Mouse (Mus musculus) adrenal gland, adult 8-10 months (tissue): ENCODE measurements around the gene 2810459M11Rik. TPM values are rescaled to one million over a fixed set of nuclear protein-coding genes. Genes with fewer than 3 reads are reported as not detected.
"Not testable (repeated sequence)": the region's sequence is repeated elsewhere in the genome, so short reads cannot be mapped to it uniquely, and the experiment has no call there.

Source experiments
- DNase-seq: peaks from one replicate; pipeline ENCODE4 v3.0.0; 2022
- total RNA-seq, 4 experiments: library from RNA; stranded (reverse); gene quantifications; 2 replicates each; pipeline ENCODE4 v1.2.4; 2022

The 2810459M11Rik gene
- total RNA-seq = 1 to 10 TPM in 1 of 4 experiments, under 1 TPM in 3; 0.18 to 1.0 (median 0.29) TPM

DNA sequence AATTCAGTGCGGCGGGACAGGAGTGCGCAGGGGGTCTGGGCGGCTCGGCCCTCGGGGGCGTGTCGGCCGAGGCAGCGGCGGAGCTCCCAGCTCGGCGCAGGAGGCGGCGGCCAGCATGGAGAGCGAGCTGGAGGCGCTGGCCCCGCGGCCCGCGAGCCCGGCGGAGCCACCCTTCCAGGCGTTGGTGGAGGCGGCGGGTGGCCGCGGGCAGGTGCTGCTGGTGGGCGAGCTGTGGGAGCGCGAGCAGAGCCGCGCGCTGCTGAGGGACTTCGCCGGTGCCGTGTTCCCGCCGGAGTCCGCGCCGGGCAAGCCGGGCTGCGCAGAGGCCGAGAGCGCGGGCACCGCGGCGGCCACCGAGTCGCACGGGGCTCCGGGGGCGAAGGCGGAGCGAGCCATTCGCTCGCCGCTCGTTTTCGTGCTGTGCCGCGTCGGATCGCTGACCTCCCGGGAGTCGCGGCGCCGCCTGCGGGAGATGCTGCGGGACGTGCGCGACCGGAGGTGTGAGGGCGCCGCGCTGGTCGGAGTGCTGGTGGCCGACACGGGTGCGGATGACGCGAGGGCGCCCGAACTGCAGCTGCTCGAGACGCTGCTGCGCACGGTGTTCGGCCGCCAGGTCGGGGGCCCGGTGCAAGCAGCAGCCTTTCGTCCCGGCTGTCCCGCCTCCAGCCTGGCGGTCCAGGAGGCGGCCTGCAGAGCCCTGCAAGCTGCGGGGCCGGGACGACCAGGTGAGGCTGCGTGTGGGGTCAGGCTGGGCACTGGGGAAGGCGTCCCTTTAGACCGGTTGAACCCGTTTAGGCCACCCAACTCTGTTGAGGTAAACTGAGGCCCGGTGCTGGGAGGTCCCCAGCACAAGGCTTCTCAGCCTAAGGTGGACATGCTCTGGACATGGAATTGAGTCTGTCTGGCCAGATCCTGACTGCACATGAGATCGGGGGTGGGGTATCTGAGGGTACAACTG, at the start of gene 2810459M11Rik:
Gene 2810459M11Rik, plus strand, starts transcription at position 16 of the 958 bp plus-strand sequence.
- DNase-seq = no peak

DNA sequence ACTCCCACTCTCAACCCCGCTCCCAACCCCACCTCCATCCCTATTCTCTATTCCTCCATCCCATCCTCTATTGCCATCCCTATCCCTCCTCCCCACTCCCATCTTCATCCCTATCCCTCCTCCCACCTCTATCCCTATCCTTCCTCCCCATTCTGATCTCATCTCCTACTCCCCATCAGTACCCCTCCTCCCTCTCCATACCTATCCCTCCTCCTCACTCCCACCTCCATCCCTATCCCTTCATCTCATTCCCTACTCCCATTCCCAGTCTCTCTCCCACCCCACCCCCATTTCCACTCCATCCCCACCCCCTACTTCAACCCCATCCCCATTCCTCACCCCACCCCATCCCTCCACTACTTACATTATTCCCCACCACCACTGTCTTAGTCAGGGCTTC, 48.4 kb upstream of the 2810459M11Rik start:
- no peak for DNase-seq

DNA sequence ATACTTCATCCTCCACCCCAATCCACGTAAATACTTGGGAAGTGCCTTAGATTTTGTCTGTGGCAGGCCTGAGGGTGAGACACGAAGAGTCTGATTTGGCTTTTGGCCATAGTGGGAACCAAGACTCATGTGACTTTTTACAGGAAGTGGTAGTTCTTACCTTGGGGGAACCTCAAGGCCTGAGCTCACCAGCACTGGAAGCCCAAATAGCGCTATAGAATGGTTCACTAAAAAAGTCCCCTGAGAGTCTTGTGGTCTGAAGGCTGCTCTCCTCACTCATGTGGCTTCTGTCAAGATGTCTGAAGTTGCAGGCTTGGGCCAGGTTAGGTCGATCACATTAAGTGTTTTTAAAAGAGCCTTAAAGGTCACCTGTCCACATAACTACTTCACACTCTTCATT, 47.7 kb upstream of the 2810459M11Rik start:
- no peak for DNase-seq

DNA sequence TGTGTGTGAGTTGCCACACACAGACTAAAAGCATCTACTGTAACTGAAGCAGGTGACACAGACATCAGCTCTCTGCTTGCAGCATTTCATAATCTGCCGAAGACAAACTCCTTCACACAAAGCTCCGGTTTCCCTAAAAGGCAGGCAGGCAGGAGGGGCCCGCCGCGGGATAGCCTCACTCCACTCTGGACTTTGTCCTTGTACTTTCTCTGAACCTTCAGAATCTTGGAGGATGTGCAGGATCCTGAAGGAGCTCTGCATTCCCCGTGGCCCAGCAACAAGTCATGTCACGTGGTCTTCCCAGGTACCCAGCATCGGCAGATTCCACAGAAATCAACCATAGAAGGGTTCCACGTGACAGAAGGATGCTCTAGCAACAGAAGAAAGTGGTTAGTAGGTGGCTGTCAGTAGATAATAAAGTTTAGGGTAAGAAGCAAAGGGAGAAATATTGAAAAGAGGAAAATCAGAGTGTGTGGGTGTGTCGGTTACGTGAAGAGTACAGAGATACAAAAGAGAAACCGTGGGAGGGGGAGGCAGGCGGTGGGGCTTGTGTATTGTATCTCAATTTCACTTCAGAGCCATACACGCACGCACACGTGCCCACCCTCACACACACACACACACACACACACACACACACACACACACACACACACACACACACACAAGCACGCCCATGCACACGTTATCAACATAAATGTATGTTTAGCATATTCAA, 45.7 kb upstream of the 2810459M11Rik start:
- DNase-seq = no peak

DNA sequence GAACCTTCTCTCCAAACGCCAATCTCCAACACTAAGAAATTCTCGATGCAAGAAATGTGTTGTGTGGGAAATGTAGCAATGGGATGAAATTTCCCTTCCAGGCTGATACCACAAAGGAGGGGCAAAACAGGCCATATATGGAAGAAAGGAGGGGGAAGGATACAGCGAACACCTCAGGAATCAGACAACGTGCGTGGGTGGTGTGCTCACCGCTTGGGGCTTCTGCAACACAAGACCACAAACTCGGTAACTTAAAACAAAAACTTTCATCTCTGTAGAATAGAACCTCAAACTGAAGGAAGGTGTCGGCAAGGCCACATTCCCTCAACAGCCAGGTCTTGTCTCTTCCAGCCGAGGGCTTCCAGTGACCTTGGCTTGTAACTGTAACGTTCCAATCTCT, 40.1 kb upstream of the 2810459M11Rik start:
- no peak for DNase-seq

DNA sequence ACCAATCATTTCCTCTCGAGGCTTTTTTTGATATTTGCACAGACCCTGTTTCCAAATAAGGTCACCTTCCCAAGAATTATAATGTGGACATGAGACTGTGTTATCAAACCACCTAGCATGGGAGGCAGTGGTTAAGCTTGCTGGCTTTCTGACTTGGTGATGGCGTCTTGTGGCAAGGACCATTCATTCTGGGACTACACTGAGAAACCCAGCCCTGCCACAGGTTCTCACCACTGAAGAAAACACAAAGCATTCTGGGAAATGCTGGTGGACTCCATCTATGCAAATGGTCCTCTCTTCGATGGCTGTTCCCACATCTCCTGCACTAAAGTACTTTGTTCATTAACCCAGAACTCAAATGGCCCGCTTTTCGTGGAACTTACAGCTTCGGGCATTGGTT, 39.6 kb upstream of the 2810459M11Rik start:
- no peak for DNase-seq

DNA sequence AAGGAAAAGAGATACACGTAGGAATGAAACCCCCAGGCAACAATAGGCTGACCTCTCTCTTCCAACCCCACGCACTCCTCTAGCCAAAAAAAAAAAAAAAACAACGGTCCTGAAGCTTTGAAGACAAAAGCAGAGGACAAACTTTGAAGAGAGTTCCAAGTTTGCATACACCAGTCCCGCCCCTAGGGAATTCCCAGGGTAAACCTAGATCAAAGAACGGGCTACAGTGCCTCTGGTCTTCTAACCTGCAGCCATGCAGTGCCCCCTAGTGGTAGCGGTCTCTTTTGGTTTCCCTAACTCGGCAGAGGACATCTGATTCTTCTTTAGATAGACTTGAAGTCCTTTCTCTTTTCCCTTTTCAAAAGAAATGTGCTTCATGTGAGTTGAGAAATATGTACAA, 37.9 kb upstream of the 2810459M11Rik start:
- peak; percentile 79 for DNase-seq

DNA sequence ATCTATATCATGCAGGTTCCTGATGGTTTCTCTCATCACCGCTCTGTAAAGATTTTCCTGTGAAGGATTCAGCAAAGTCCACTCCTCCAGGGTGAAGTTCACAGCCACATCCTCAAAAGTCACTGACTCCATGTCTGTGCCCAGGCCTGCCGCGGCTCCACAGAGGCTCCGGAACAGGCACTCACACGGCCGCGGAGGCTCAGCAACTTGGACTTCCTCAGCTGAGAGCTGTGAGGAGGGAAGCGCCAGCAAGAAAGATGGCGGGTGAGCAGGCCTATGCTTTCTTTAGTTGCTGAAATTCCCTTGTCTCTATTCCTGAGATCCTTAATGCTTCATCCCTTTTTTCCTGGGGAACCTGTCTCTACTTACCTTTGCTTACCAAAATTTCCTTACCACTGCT, 29.9 kb upstream of the 2810459M11Rik start:
- not testable (repeated sequence) for DNase-seq

DNA sequence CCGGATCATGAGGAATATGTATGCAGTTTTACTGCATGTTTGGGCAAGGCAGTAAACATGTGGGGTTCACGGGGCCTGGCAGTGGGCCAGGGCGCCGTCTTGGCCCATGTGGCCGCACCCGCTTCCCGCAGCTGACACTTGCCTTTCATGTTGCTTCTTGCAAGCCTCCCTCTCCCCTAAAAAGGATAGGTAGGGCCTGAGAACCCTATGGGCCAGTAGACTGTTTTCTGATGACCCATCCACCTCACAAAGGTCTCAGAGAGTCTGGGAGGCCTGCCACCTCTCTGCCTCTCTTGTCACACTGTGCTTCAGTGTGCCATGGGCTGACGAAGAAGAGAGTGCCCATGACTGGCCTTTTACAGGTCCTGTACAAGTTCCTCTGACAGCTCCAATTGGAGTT, 29.1 kb upstream of the 2810459M11Rik start, which contains the start of gene Spata3:
Gene Spata3, plus strand, starts transcription at position 301 of the 400 bp plus-strand sequence.
- no peak for DNase-seq

DNA sequence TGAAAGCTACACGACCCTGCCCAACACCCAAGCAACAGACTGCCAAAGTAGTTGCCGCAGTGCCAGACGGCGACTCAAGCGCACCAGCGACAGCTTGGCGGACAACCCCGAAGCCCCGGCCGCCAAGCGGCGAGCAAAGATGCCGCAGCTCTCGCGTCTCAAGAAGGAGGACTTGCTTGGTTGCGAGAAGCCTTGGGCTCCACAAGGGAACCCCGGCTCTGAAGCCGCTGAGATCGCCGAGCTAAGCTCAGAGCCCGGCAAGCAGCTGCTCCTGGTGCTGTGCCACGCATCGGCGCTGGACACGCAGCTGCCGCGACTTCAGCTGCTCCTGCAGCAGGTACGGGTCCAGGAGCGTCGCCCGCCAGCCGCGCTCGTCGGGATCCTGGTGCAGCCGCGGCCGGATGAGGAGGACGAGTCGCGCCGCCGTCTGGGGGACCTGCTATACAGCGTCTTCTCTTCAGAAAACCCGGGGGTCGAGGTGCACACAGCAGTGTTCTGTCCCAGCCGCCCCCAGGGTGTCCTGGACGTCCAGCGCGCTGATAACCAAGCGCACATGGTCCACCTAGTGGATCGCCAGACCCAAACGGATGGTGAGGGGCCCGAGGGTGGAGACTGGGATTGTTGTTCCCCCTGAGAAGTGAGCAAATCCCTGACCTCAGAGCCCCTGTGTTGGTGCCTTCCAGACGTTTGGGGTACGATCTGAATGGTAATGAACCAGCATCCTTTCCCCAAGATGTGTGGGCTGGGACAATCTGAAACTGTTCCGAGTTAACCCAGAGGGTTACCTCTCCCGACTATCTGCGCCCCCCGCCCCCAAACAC, 27.2 kb upstream of the 2810459M11Rik start:
- no peak for DNase-seq

DNA sequence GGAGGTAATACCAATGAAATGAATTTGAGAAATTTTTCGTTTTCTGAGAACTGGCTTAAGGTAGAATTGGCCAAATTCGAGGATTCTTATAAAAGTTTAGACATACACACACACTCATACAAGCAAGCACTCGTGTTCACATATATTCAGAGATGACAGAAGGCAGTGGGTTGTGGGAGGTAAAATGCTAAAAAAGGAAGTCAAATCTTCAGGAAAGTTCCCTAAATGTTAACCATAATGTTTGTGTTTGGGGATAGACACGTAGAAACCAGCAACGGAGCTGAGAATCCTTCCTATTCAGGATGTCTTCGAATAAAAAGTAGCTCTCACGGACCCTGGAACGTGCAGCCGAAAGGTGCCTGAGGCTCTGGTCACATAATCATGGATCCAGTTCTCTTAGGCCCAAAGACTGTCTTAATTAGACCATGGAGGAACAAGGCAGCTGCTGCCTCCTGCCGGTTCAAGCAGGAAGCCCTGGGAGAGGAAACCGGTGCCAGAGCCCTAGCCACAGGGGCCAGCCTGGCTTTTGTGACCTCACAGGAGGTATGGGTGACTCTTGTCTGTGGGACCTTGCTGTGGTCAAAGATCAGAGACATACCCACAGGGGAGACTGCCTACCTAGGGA, 24.2 kb upstream of the 2810459M11Rik start:
- DNase-seq = no peak

DNA sequence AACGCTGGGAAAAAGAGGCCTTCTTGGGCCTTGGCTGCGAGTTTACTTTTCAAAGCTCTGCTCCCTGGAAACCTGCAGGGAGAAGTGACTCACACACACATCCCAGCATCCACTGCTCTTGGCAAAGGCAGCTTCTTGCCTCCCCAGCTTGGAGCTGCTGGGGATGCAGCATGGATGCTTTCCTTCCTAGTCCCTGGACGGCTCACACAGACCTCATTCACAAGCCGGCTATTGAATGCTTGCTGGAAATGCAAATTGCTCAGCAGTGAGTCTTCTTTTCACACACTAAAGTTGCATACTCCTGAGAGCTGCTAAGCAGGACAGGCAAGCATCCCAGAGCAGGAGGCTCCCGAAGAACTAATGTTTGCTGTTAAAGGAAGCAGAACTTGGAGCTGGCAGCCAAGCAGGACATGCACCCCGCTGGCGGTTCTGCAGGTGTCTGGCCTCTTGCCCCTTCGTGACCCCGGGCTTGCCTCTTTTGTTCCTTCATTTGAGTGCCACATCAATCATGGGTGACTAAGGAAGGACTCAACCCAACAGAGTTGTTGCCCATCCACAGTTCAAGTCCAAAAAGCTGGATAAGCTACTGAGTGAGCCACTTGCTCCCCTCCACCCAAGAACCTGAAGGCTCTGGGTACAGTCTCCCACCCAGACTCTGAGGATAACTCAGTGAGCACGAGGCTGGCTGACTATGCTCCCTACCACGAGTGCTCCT, 13.2 kb upstream of the 2810459M11Rik start:
- no peak for DNase-seq

DNA sequence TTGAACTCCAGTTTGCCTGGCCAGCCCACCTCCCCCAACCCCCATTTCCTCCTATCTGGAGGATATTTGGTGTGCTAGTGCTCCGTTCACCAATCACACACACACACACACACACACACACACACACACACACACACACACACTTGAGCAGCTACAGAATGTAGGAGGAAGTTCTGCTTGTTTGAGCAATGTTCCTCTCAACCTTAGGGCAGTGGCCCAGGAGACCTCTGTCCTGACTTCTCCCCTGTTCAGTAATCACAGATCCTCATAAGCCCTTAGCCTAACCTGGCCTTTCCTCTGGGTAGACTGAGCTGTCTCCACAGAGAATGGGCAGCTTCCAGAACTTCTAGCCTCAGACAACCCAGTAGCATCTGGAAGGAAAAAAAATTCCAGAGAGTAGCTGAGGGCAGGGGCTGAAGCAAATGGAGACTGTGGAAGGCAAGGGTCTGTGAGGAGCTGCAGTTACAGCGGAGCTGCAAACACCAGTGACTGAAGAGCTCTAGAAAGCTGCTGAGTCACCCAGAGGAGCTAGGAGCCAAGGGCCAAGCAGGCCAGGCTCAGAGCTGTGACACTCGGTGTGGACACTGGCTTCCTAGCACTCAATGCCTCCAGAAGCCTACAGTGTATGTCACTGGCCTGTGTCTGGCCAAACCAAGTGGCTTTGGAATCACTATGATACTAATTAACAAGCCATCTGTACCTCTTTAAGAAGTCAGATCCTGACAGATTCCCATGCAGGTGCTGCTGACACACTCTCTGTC, 7.3 kb upstream of the 2810459M11Rik start:
- peak; percentile 47 for DNase-seq

DNA sequence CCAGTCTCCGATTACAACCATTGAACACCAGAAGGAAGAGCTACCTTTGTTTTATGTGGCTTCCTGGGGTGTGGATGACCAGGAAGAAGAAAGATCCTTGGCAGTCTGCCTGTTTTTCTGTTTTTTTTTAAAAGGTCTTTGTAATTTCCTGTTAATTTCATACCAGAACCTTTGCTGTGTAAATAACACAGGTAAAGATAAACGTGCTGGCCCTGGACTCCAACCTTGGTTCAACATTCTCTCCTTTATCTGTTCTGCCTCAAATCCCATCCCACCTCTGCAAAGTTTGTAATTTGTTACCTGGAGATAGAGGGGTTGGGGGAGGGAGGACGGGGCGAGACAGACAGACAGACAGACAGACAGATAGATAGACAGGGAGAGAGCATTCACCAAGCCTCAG, 5.5 kb upstream of the 2810459M11Rik start:
- no peak for DNase-seq

DNA sequence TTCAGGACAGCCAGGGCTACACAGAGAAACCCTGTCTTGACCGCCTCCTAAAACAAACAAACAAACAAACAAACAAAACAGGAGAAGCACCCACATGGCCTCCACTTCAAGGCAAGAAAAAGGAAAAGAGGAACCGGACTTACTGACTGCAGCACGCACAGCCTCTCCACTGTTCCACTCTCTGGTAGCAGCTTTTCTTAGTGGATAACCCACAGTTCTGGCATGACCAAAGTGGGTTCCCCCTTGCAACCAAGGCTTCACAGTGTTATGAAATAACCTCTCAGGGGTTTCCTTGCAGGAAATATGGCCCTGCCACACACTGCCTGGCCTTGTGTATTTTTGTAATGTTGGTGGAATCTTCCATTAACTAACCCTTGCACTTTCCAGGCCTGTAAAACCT, 4.8 kb upstream of the 2810459M11Rik start:
- no peak for DNase-seq

DNA sequence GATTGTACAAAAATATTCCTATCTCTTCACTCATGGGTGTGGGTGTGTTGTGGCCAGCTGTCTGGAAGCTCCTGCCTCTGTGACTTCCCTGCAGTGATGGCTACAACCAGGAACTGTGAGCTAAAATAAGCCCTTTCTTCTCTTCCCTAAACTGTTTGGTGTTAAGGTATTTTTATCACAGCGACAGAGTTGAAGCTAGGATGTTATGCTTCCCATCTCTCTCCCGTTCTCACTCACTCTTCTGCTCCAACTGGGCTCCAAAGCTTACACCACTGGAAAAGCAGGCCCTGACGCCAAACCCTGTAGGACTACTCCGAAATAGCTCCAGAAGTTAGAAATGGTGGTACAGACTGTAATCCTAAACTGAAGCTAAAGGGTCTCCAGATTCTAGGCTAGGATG, 607 bp upstream of the 2810459M11Rik start:
- no peak for DNase-seq

DNA sequence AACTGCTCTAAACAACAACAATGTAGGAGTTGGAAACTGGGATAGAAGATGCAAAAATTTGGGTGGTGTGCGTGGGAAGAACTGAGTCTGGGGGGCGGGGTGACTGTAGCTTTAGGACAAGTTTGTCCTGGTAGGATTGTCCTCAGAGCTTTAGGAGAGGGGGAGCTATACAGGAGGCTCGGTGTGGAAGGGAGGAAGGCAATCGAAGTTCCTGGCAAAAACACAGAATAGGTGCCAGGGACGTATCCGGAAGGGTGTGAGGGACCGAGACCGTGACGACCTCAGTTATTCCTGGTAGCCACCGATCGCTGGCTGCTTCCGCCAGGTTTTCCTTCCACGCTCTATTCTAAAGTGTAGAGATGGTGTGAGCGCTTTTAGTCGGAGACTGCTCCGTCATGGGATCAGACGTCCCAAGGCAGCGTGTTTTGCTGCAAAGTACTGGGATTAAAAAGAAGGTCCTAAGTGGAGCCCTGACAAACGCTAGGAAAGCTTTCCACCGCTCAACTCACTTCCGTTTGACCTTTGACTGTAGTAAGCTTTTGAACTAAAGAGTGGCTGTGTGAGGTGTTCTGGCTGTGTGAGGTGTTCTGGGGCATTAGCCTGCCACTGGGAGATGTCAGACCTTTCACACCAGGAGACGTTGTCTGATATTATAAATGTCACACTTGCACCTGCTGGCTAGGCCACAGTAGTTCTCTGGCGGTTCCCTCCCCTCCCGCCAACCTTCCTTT, 1.3 kb downstream of the 2810459M11Rik start:
- DNase-seq = no peak

DNA sequence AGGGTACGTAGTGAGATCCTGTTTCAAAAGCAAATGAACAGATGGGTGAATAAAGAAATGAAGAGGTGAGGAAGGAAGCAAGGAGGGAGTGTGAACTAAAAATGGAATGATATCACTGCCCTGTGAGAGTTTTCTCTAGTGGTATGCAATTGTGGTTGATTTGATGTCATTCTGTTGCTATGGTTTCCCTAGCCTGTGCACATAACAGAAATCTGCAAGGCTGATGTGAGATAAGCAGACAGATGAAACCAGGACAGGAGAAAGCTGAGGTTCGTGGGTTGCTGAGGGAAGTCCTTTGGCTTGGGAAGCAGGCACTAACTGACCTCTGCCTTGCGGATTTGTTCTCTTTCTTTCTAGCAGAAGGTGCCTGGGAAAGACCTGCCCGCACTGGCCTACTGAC, 2.6 kb downstream of the 2810459M11Rik start:
- no peak for DNase-seq

DNA sequence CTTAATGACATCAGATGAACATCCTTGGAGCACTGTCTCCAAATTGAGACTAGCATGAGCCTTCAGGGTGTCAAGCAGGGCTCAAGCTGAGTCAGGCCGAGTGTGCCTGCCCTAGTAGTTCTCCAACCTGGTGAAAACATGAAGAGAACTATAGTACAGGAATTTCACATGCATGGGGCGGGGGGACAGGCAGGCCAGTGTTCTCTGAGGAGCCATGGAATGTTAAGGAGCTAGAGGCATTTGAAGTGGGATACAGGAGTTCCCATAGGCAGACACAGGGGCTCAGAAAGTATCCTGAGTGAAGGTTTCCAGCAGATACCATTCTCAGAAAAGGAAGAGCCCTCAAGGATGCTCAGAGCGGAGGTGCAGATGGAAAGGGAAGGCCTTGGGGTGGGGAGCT, 3.1 kb downstream of the 2810459M11Rik start:
- no peak for DNase-seq
